Mouse (Mus musculus) bone marrow, adult 2 months (tissue): ENCODE results near the gene Aldoart2.

Experiments used
- CTCF ChIP-seq: fragments of 200-500 bp; IDR thresholded peaks from 2 replicates; pipeline ENCODE4 v1.5.1; 2011; ENCODE audit warnings: low read length, control low read depth; ENCODE audit not compliant: control insufficient read depth, insufficient read depth
- POLR2A ChIP-seq: fragments of 200-500 bp; IDR thresholded peaks from 2 replicates; pipeline ENCODE4 v1.6.1; 2011; ENCODE audit warnings: low read depth, mild to moderate bottlenecking, control low read depth, low read length, borderline replicate concordance; ENCODE audit not compliant: control insufficient read depth

GRCm38 (mm10) chr12:55571661-55572060, 6.6 kb downstream of the Aldoart2 start:
- TF ChIP-seq CTCF (no peak), POLR2A (no peak)
